Mouse (Mus musculus) lung, postnatal 25 days (tissue): Measurements from ENCODE around the gene Rd3l.
"Not testable (repeated sequence)": the region's sequence is repeated elsewhere in the genome, so short reads cannot be mapped to it uniquely, and the experiment has no call there.

Source experiments
- DNase-seq: peaks from one replicate; pipeline ENCODE4 v3.0.0; 2022; ENCODE audit warnings: low spot score

Gene Rd3l

GRCm38 (mm10) chr12:111966683-111967173 is 14.4 kb downstream of the Rd3l start, which contains the start of gene Atp5mpl:
TSS of gene Atp5mpl (minus strand) at chr12:111966977.
- peak; percentile 95 for DNase-seq

- DNase-seq: no peak
Observed at GRCm38 (mm10) chr12:111963339-111963738, 17.8 kb downstream of the Rd3l start.

- peak; percentile 78 for DNase-seq
Observed at GRCm38 (mm10) chr12:111958101-111958865, 22.8 kb downstream of the Rd3l start.

GRCm38 (mm10) chr12:111956173-111956572 is 24.9 kb downstream of the Rd3l start:
- no peak for DNase-seq

GRCm38 (mm10) chr12:111951701-111952100 is 29.4 kb downstream of the Rd3l start:
- DNase-seq: peak; percentile 38

GRCm38 (mm10) chr12:111950486-111950885 is 30.6 kb downstream of the Rd3l start:
- no peak for DNase-seq

GRCm38 (mm10) chr12:111946716-111947115 is 34.4 kb downstream of the Rd3l start:
- peak; percentile 91 for DNase-seq

- DNase-seq: not testable (repeated sequence)
Observed at GRCm38 (mm10) chr12:111945765-111946655, 35.1 kb downstream of the Rd3l start.

GRCm38 (mm10) chr12:111945115-111945514 is 36.0 kb downstream of the Rd3l start:
- DNase-seq: peak; percentile 78

GRCm38 (mm10) chr12:111944065-111944987 is 36.8 kb downstream of the Rd3l start:
- DNase-seq: not testable (repeated sequence)

- peak; percentile 53 for DNase-seq
Observed at GRCm38 (mm10) chr12:111943421-111944064, 37.6 kb downstream of the Rd3l start.

GRCm38 (mm10) chr12:111938623-111939177 is 42.4 kb downstream of the Rd3l start:
- no peak for DNase-seq

GRCm38 (mm10) chr12:111936706-111937550 is 44.2 kb downstream of the Rd3l start:
- peak; percentile 90 for DNase-seq

GRCm38 (mm10) chr12:111933971-111934370 is 47.1 kb downstream of the Rd3l start:
- DNase-seq: no peak

- DNase-seq: peak; percentile 76
Observed at GRCm38 (mm10) chr12:111933032-111933704, 47.9 kb downstream of the Rd3l start.

- no peak for DNase-seq
Observed at GRCm38 (mm10) chr12:111932513-111932912, 48.6 kb downstream of the Rd3l start.

- no peak for DNase-seq
Observed at GRCm38 (mm10) chr12:111931411-111932025, 49.6 kb downstream of the Rd3l start.
